ENCODE assay signal across 28 mouse cellular contexts in genomic region chr15:85546500-85546899, GRCm38 (mm10). TPM values are rescaled to one million over a fixed set of nuclear protein-coding genes. Genes with fewer than 3 reads are reported as not detected.
"Had no signal": no experiment of that assay in that cellular context is flagged by ENCODE, and none has a peak within 500 bp of the region (broad histone marks: within the 10 kb centered on the region; RNA-seq: fewer than 3 reads in every experiment).

No protein-coding gene starts in this region.

- DNase-seq: liver, postnatal 0 days; lung, adult 2 months; lung, postnatal 14 days; lung, postnatal 36 days; retina, postnatal 1 day; right cerebral cortex, postnatal 14 days; right cerebral cortex, postnatal 4 days; spleen, adult 18-20 months; thymus, adult 18-20 months; thymus, postnatal 14 days; thymus, postnatal 36 days had no signal

- ATAC-seq: liver, postnatal 0 days; lung, postnatal 0 days; midbrain, embryonic 13.5 days; midbrain, embryonic 15.5 days had no signal

- H3K27me3 ChIP-seq: lung, embryonic 15.5 days; midbrain, embryonic 13.5 days; midbrain, embryonic 15.5 days; neural tube, embryonic 13.5 days; neural tube, embryonic 15.5 days had no signal

- H3K4me3 ChIP-seq: lung, embryonic 15.5 days; megakaryocyte, embryonic 14.5 days; midbrain, embryonic 13.5 days; midbrain, embryonic 15.5 days; neural tube, embryonic 13.5 days; neural tube, embryonic 15.5 days had no signal

- H3K27ac ChIP-seq: lung, embryonic 15.5 days; macrophage; midbrain, embryonic 13.5 days; midbrain, embryonic 15.5 days; neural tube, embryonic 13.5 days; neural tube, embryonic 15.5 days had no signal

- H3K36me3 ChIP-seq: lung, embryonic 15.5 days; midbrain, embryonic 13.5 days; midbrain, embryonic 15.5 days; neural tube, embryonic 13.5 days; neural tube, embryonic 15.5 days had no signal

- H3K4me2 ChIP-seq: lung, embryonic 15.5 days; midbrain, embryonic 11.5 days; midbrain, embryonic 13.5 days; midbrain, embryonic 15.5 days; neural tube, embryonic 13.5 days; neural tube, embryonic 15.5 days had no signal

- H3K9ac ChIP-seq: liver, postnatal 0 days; lung, embryonic 15.5 days; midbrain, embryonic 13.5 days; midbrain, embryonic 15.5 days; neural tube, embryonic 13.5 days; neural tube, embryonic 15.5 days had no signal

- H3K9me3 ChIP-seq: lung, embryonic 15.5 days; megakaryocyte, embryonic 14.5 days; midbrain, embryonic 13.5 days; midbrain, embryonic 15.5 days; neural tube, embryonic 13.5 days; neural tube, embryonic 15.5 days had no signal

- H3K4me1 ChIP-seq: lung, embryonic 15.5 days; midbrain, embryonic 13.5 days; midbrain, embryonic 15.5 days had no signal

RNA-seq across cellular contexts. Expression of gene Wnt7b, which starts 35.8 kb away (rescaled TPM):
- total RNA-seq: megakaryocyte progenitor cell, adult 5-6 weeks; monocyte, adult 5-6 weeks had no signal
- polyA plus RNA-seq: macrophage; small intestine, adult 2 months had no signal

RNA-seq across cellular contexts. Expression of gene 7530416G11Rik, which starts 43.5 kb away (rescaled TPM):
- total RNA-seq: megakaryocyte progenitor cell, adult 5-6 weeks; midbrain, postnatal 0 days; monocyte, adult 5-6 weeks had no signal
- polyA plus RNA-seq: liver, postnatal 0 days; lung, adult 2 months; lung, embryonic 15.5 days; lung, postnatal 0 days; macrophage; midbrain, embryonic 11.5 days; midbrain, embryonic 13.5 days; midbrain, embryonic 15.5 days; midbrain, postnatal 0 days; neural tube, embryonic 11.5 days; neural tube, embryonic 13.5 days; neural tube, embryonic 15.5 days; small intestine, adult 2 months; stomach, embryonic 14.5 days; stomach, embryonic 16.5 days; thymus, postnatal 0 days had no signal
